Mouse (Mus musculus) testis, adult 2 months (tissue): ENCODE data around the gene Bace1.

Experiments
- CTCF ChIP-seq: fragments of 200-500 bp; IDR thresholded peaks from 2 replicates; pipeline ENCODE4 v1.5.1; 2012; ENCODE audit warnings: low read depth, mild to moderate bottlenecking, inconsistent platforms, low read length, moderate library complexity; ENCODE audit not compliant: control insufficient read depth, insufficient read depth, insufficient replicate concordance
- POLR2A ChIP-seq: fragments of 200-500 bp; IDR thresholded peaks from 2 replicates; pipeline ENCODE4 v1.6.1; 2012; ENCODE audit warnings: low read depth, mild to moderate bottlenecking, inconsistent platforms, low read length, moderate library complexity; ENCODE audit not compliant: control insufficient read depth

GRCm38 (mm10) chr9:45803070-45803774, 35.2 kb upstream of the Bace1 start:
- TF ChIP-seq CTCF (no peak), POLR2A (no peak)
